Mouse (Mus musculus) left cerebral cortex, postnatal 14 days (tissue): ENCODE measurements around the gene Klk7. TPM values are rescaled to one million over a fixed set of nuclear protein-coding genes. Genes with fewer than 3 reads are reported as not detected.

Source experiments
- DNase-seq, 2 experiments: peaks; one replicate each; pipeline ENCODE4 v3.0.0; 2021 to 2022; ENCODE audit warnings: low spot score in 2 of 2, mixed read lengths in 1 of 2
- intact Hi-C: fragments of 180-260 bp; cut with DNase I; formaldehyde crosslinking; loops from one replicate; pipeline ENCODE4 v1.15.1; 2025
- total RNA-seq, 2 experiments: library from RNA; stranded (reverse); gene quantifications; 2 replicates each; pipeline ENCODE4 v1.2.3; 2021

The Klk7 gene
- total RNA-seq, 2 experiments from 2014 or later, result not detected

- DNase-seq, result no peak
- intact Hi-C loops, result no loop called here
These were observed 49.3 kb downstream of the Klk7 start for GRCm38 (mm10) chr7:43860411-43860810.

Other genes with a start within 250 kb of the Klk7 start
- 1 to 10 TPM; 4.9 TPM for gene Zfp658, start 249.0 kb upstream of the Klk7 start, total RNA-seq
- 10 to 100 TPM; 17.6 to 21.3 TPM for gene Zfp719, start 231.7 kb upstream of the Klk7 start, total RNA-seq
- gene Zfp819, start 204.1 kb upstream of the Klk7 start, total RNA-seq, result under 1 TPM; 0.17 to 0.20 TPM
- under 1 TPM in 1 of 2 experiments, not detected in 1; 0.18 TPM for gene Ceacam18, start 176.6 kb upstream of the Klk7 start, total RNA-seq
- 1 to 10 TPM; 1.2 to 1.5 TPM for gene Siglece, start 151.1 kb upstream of the Klk7 start, total RNA-seq
- 1 to 10 TPM; 8.2 to 8.9 TPM for gene Ctu1, start 139.3 kb upstream of the Klk7 start, total RNA-seq
- not detected for gene Klk14, start 120.9 kb upstream of the Klk7 start, total RNA-seq
- not detected for gene Klk13, start 98.7 kb upstream of the Klk7 start, total RNA-seq
- not detected for gene Klk12, start 42.4 kb upstream of the Klk7 start, total RNA-seq
- not detected for gene Klk11, start 36.7 kb upstream of the Klk7 start, total RNA-seq
- gene Klk10, start 30.3 kb upstream of the Klk7 start, total RNA-seq, result under 1 TPM in 1 of 2 experiments, not detected in 1; 0.40 TPM
- not detected for gene Klk9, start 19.4 kb upstream of the Klk7 start, total RNA-seq
- gene Klk8, start 13.7 kb upstream of the Klk7 start, total RNA-seq, result 1 to 10 TPM; 3.3 to 5.5 TPM
- gene Klk6, start 13.2 kb downstream of the Klk7 start, total RNA-seq, result not detected
- not detected for gene Klk5, start 30.7 kb downstream of the Klk7 start, total RNA-seq
- gene Klk4, start 69.9 kb downstream of the Klk7 start, total RNA-seq, result not detected
- gene Klk15, start 122.4 kb downstream of the Klk7 start, total RNA-seq, result not detected
- not detected for gene Klk1b8, start 139.4 kb downstream of the Klk7 start, total RNA-seq
- not detected for gene Klk1b1, start 155.5 kb downstream of the Klk7 start, total RNA-seq
- gene Klk1b9, start 164.8 kb downstream of the Klk7 start, total RNA-seq, result not detected
- not detected for gene Klk1b11, start 184.6 kb downstream of the Klk7 start, total RNA-seq
- gene Klk1b26, start 200.9 kb downstream of the Klk7 start, total RNA-seq, result not detected
- not detected for gene Klk1b27, start 241.0 kb downstream of the Klk7 start, total RNA-seq